Mouse (Mus musculus): ENCODE measurements around the gene Ecsit. TPM values are rescaled to one million over a fixed set of nuclear protein-coding genes. Genes with fewer than 3 reads are reported as not detected.

Gene Ecsit
- total RNA-seq, 2 experiments from 2014 or later, result 51.8 to 58.5 TPM

GRCm38 (mm10) chr9:22051161-22051957, 33.9 kb downstream of the Ecsit start:
- no peak for DNase-seq

GRCm38 (mm10) chr9:22050351-22050889, 34.8 kb downstream of the Ecsit start:
- DNase-seq, result peak; percentile 42

GRCm38 (mm10) chr9:22049721-22050270, 35.4 kb downstream of the Ecsit start:
- DNase-seq, result no peak

DNA sequence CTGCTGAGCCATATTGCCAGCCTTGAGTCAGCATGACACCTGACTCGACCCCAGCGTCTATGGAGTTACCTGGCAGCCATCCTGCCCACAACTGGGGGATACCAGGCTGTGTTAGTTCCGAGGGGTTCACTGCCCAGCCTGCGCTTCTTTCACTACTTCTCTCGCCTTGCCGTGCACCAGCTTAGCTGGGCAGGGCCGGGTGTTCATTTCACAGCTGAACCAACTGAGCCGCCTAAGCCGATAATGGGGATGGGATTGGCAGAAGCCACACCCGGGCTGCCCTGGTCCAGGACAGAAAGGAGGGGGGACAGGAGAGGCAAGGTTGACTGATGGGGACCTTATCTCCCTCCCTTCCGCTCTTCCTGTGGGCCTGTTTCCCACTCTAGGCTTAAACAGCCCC, 35.9 kb downstream of the Ecsit start:
- DNase-seq, result no peak

DNA sequence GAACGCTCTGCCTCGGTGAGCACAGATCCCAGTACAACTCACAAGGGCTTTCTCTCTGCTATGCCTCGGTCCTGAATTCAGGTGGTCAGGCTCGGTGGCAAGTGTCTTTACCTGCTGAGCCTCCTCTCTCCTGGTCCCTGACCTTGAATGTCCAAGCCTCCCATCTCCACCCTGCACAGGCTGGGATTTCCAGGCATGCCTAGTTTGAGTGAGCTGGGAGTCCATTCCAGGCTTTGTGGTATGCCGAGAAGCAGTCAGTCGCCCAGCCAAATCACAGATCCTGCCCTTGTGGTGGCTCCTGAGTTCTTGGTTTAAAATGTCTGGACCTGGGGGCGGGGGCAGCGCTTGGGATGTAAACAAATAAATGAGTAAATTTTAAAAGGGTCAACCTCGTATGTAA, 37.9 kb downstream of the Ecsit start:
- DNase-seq, result no peak

GRCm38 (mm10) chr9:22041832-22042231, 43.4 kb downstream of the Ecsit start:
- no peak for DNase-seq

GRCm38 (mm10) chr9:22037826-22038225, 47.4 kb downstream of the Ecsit start:
- no peak for DNase-seq

- no peak for DNase-seq
Measured at GRCm38 (mm10) chr9:22035300-22036044, 49.8 kb downstream of the Ecsit start.

- no peak for DNase-seq
Measured at GRCm38 (mm10) chr9:22030386-22030785, 54.9 kb downstream of the Ecsit start.

DNA sequence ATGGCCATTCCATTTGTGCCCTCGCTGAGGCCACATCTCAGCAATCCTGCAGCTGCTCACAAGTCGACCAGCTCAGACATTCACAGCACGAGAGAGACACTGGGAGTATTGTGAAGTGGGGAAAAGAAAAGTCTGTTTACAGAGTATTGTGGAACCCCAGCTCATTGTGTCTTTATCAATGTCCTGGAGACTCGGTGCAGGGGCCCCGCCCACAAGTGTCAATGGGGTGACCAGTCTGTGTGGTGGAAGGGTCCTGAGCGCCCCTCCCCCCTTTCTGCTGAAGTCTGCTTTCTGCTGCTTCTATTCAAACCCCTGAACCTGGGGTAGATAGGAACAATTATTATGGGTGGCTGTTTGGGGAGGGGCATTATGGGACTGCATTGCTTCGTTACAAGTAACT, 56.8 kb downstream of the Ecsit start:
- DNase-seq, result no peak

GRCm38 (mm10) chr9:22024592-22024991, 60.6 kb downstream of the Ecsit start:
- no peak for DNase-seq

Small RNA genes lying within 50 kb of the gene (microRNA-seq; reads per million reads assigned to microRNA genes)
- 0 to 0.32 reads per million in 2 experiments for gene Mir7084

Other genes starting within 250 kb of the Ecsit start
- under 1 TPM in 1 of 2 experiments, not detected in 1; 0.43 TPM for gene Angptl8, start 249.9 kb downstream of the Ecsit start, total RNA-seq (2021)
- 10 to 100 TPM; 26.9 to 32.9 TPM for gene Dock6, start 232.8 kb downstream of the Ecsit start, total RNA-seq (2021)
- 1 to 10 TPM; 5.4 to 6.2 TPM for gene Rab3d, start 167.2 kb downstream of the Ecsit start, total RNA-seq (2021)
- under 1 TPM; 0.45 to 0.97 TPM for gene Ccdc159, start 158.0 kb downstream of the Ecsit start, total RNA-seq (2021)
- gene Tmem205, start 157.9 kb downstream of the Ecsit start, total RNA-seq (2021), result 10 to 100 TPM; 13.0 to 16.9 TPM
- 1 to 10 TPM; 2.3 to 3.3 TPM for gene Plppr2, start 148.4 kb downstream of the Ecsit start, total RNA-seq (2021)
- gene Swsap1, start 129.7 kb downstream of the Ecsit start, total RNA-seq (2021), result 1 to 10 TPM; 3.1 to 3.6 TPM
- 1 to 10 TPM; 3.8 to 5.5 TPM for gene Epor, start 121.9 kb downstream of the Ecsit start, total RNA-seq (2021)
- under 1 TPM; 0.47 to 0.75 TPM for gene Rgl3, start 96.0 kb downstream of the Ecsit start, total RNA-seq (2021)
- not detected for gene Ccdc151, start 82.8 kb downstream of the Ecsit start, total RNA-seq (2021)
- 10 to 100 TPM; 35.4 to 41.7 TPM for gene Prkcsh, start 82.6 kb downstream of the Ecsit start, total RNA-seq (2021)
- gene Elavl3, start 33.4 kb downstream of the Ecsit start, total RNA-seq (2021), result under 1 TPM; 0.28 to 0.41 TPM
- not detected for gene Gm49318, start 14.2 kb downstream of the Ecsit start, total RNA-seq (2021)
- gene Zfp653, start 14.1 kb downstream of the Ecsit start, total RNA-seq (2021), result 1 to 10 TPM; 3.1 to 4.6 TPM
- 1 to 10 TPM; 4.4 to 5.5 TPM for gene Cnn1, start 13.8 kb upstream of the Ecsit start, total RNA-seq (2021)
- gene Elof1, start 31.7 kb upstream of the Ecsit start, total RNA-seq (2021), result 10 to 100 TPM; 33.4 to 39.7 TPM
- gene Acp5, start 50.3 kb upstream of the Ecsit start, total RNA-seq (2021), result 100 to 1,000 TPM in 1 of 2 experiments, 1 to 10 TPM in 1; 1.4 to 124 TPM
- gene Pigyl, start 71.4 kb upstream of the Ecsit start, total RNA-seq (2021), result 10 to 100 TPM; 34.4 to 34.7 TPM
- gene Zfp872, start 102.7 kb upstream of the Ecsit start, total RNA-seq (2021), result under 1 TPM in 1 of 2 experiments, not detected in 1; 0.29 TPM
- 10 to 100 TPM in 1 of 2 experiments, 1 to 10 TPM in 1; 9.0 to 13.3 TPM for gene Zfp809, start 140.3 kb upstream of the Ecsit start, total RNA-seq (2021)
- gene Zfp599, start 174.5 kb upstream of the Ecsit start, total RNA-seq (2021), result under 1 TPM; 0.07 to 0.18 TPM
- gene Zfp810, start 222.2 kb upstream of the Ecsit start, total RNA-seq (2021), result 1 to 10 TPM; 3.5 to 4.8 TPM